Mouse (Mus musculus): ENCODE measurements around the gene Pef1.

DNA sequence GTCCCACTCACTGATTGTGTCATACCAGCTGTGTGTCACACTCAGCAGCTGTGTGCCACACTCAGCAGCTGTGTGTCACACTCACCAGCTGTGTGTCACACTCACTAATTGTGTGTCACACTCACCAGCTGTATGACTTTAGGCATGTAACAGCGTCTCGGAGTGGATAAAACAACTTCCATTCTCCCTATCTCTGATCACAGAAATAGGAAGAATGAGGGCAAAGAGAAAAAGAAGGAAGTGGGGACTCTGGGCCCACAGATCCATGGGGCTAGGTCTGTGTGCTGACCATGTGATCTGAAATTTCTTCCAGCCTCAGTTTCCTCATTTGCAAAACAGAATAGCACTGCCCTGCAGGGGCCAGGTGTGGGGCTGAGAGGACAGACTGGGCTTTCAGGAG is 30.6 kb upstream of the Pef1 start:
- TF ChIP-seq ZNF384 (IDR thresholded peaks at IDR 0.05; ENCODE audit: low read depth, low read length) (no peak), HCFC1 (IDR thresholded peaks at IDR 0.05; ENCODE audit: borderline replicate concordance, insufficient read depth, low read length) (no peak), MAFK (IDR thresholded peaks at IDR 0.05; ENCODE audit: insufficient read depth, low read depth, low read length) (no peak)
